Mouse (Mus musculus) ES-E14 (cell line): ENCODE results near the gene Alg9. TPM values are rescaled to one million over a fixed set of nuclear protein-coding genes. Genes with fewer than 3 reads are reported as not detected.

ENCODE experiments used
- DNase-seq: peaks from one replicate; pipeline ENCODE4 v3.0.0-alpha.2; 2013; ENCODE audit warnings: low read depth, low spot score
- H3K27ac ChIP-seq: 2 replicates; pipeline ENCODE4 v1.5.1; 2012; ENCODE audit warnings: low read depth, mild to moderate bottlenecking, low read length, moderate library complexity, mixed read lengths; ENCODE audit not compliant: poor library complexity, insufficient read depth, severe bottlenecking
- H3K36me3 ChIP-seq: 2 replicates; pipeline ENCODE4 v1.6.1; 2012; ENCODE audit warnings: mild to moderate bottlenecking, low read length, moderate library complexity, mixed read lengths; ENCODE audit not compliant: control insufficient read depth, poor library complexity, insufficient read depth, severe bottlenecking
- H3K4me1 ChIP-seq, 2 experiments: fragments of 150-350 bp in 1 of 2; sonication (generic) in 1 of 2; 2 replicates each; pipeline ENCODE4 v1.6.1; 2012; ENCODE audit warnings: low read length in 2 of 2, mild to moderate bottlenecking in 1 of 2, mixed read lengths in 1 of 2; ENCODE audit not compliant: control insufficient read depth in 2 of 2, insufficient read depth in 2 of 2, poor library complexity in 1 of 2
- H3K4me3 ChIP-seq, 2 experiments: fragments of 150-350 bp in 1 of 2; sonication (generic) in 1 of 2; 2 replicates each; pipeline ENCODE4 v1.5.1; 2012; ENCODE audit warnings: low read length in 2 of 2, low read depth in 1 of 2, mild to moderate bottlenecking in 1 of 2, mixed read lengths in 1 of 2; ENCODE audit not compliant: insufficient read depth in 1 of 2, poor library complexity in 1 of 2, severe bottlenecking in 1 of 2
- H3K9ac ChIP-seq: 2 replicates; pipeline ENCODE4 v1.6.1; 2012; ENCODE audit warnings: low read depth, mild to moderate bottlenecking, low read length, mixed read lengths; ENCODE audit not compliant: poor library complexity, insufficient read depth, severe bottlenecking
- H3K9me3 ChIP-seq: fragments of 150-350 bp; sonication (generic); 2 replicates; pipeline ENCODE4 v1.6.1; 2012; ENCODE audit warnings: low read depth, mild to moderate bottlenecking, low read length; ENCODE audit not compliant: control insufficient read depth, insufficient read depth
- CHD2 ChIP-seq: IDR thresholded peaks from 2 replicates; pipeline ENCODE4 v1.6.1; 2014; ENCODE audit warnings: mild to moderate bottlenecking, low read depth, low read length, inconsistent platforms
- HCFC1 ChIP-seq: IDR thresholded peaks from 2 replicates; pipeline ENCODE4 v1.6.1; 2012; ENCODE audit warnings: low read length, inconsistent platforms, borderline replicate concordance; ENCODE audit not compliant: insufficient read depth
- MAFK ChIP-seq: IDR thresholded peaks from 2 replicates; pipeline ENCODE4 v1.6.1; 2014; ENCODE audit warnings: mild to moderate bottlenecking, low read depth, low read length, inconsistent platforms; ENCODE audit not compliant: insufficient read depth
- ZC3H11A ChIP-seq: IDR thresholded peaks from 2 replicates; pipeline ENCODE4 v1.6.1; 2012; ENCODE audit warnings: low read depth, mild to moderate bottlenecking, inconsistent platforms, low read length, borderline replicate concordance
- ZNF384 ChIP-seq: IDR thresholded peaks from 2 replicates; pipeline ENCODE4 v1.6.1; 2012; ENCODE audit warnings: low read depth, low read length, inconsistent platforms
- in situ Hi-C, 2 experiments: fragments of 600-800 bp; cut with MboI; formaldehyde crosslinking; loops; one replicate each; pipeline ENCODE4 v1.15.1; 2025; ENCODE audit warnings: low sequenced_read_pairs in 2 of 2, inconsistent platforms in 1 of 2; ENCODE audit not compliant: unreplicated experiment in 2 of 2
- total RNA-seq: library from RNA; depleted of rRNA; stranded (reverse); fragments of 300-350 nt; gene quantifications from 2 replicates; pipeline ENCODE4 v1.2.3, GENCODE M21; 2012

Gene Alg9
- total RNA-seq, 1 experiment: 30.8 TPM

GRCm38 (mm10) chr9:50877431-50877830, 102.6 kb downstream of the Alg9 start:
- Histone ChIP-seq H3K27ac (no peak overlapping the region), H3K4me3 (no peak overlapping the region), H3K4me1 (no peaks in the 10 kb centered on the region), H3K9me3 (no peaks in the 10 kb centered on the region), H3K36me3 (peaks cover 46% of the 10 kb centered on the region), H3K9ac (no peak overlapping the region)
- DNase-seq: no peak
- TF ChIP-seq MAFK (no peak), ZC3H11A (no peak)
- in situ Hi-C loops: no loop called here

GRCm38 (mm10) chr9:50882183-50882582, 107.4 kb downstream of the Alg9 start:
- Histone ChIP-seq H3K36me3 (peaks cover 25% of the 10 kb centered on the region), H3K4me1 (peaks cover 0 to 6% of the 10 kb centered on the region in 2 experiments; a peak in 1 of 4 replicates)
- no peak for DNase-seq

GRCm38 (mm10) chr9:50884093-50884492, 109.3 kb downstream of the Alg9 start:
- Histone ChIP-seq H3K27ac (no peak overlapping the region; the same call in 1 of the 2 replicates), H3K4me1 (peaks cover 0 to 6% of the 10 kb centered on the region in 2 experiments; a peak in 1 of 4 replicates), H3K4me3 (no peak overlapping the region), H3K9ac (no peak overlapping the region), H3K36me3 (peaks cover 18% of the 10 kb centered on the region), H3K9me3 (no peaks in the 10 kb centered on the region)
- TF ChIP-seq HCFC1: no peak
- TF ChIP-seq MAFK: no peak
- no peak for TF ChIP-seq ZC3H11A
- no peak for TF ChIP-seq ZNF384
- no peak for TF ChIP-seq CHD2
- in situ Hi-C loops: no loop called here
- no peak for DNase-seq

More at GRCm38 (mm10) chr9:50882183-50882582, 107.4 kb downstream of the Alg9 start:
- in situ Hi-C loops: no loop called here
- Histone ChIP-seq H3K9ac (no peak overlapping the region), H3K4me3 (no peak overlapping the region), H3K9me3 (no peaks in the 10 kb centered on the region), H3K27ac (no peak overlapping the region)
- TF ChIP-seq ZNF384 (no peak), ZC3H11A (no peak), MAFK (no peak), HCFC1 (no peak), CHD2 (no peak)

- Histone ChIP-seq H3K4me1 (peaks cover 0 to 6% of the 10 kb centered on the region in 2 experiments; a peak in 1 of 4 replicates), H3K4me3 (no peak overlapping the region), H3K9ac (no peak overlapping the region), H3K27ac (no peak overlapping the region), H3K36me3 (peaks cover 12% of the 10 kb centered on the region), H3K9me3 (no peaks in the 10 kb centered on the region)
- TF ChIP-seq CHD2: no peak
- TF ChIP-seq HCFC1: no peak
- TF ChIP-seq ZNF384: no peak
- no peak for TF ChIP-seq MAFK
- TF ChIP-seq ZC3H11A: no peak
- in situ Hi-C loops: no loop called here
- DNase-seq: no peak
Measured at GRCm38 (mm10) chr9:50884741-50885599, 110.2 kb downstream of the Alg9 start.

GRCm38 (mm10) chr9:50885600-50885987, 110.8 kb downstream of the Alg9 start:
- DNase-seq: no peak

More at GRCm38 (mm10) chr9:50885600-50885987, 110.8 kb downstream of the Alg9 start:
- in situ Hi-C loops: no loop called here
- Histone ChIP-seq H3K4me1 (peaks cover 0 to 6% of the 10 kb centered on the region in 2 experiments; a peak in 1 of 4 replicates), H3K9me3 (no peaks in the 10 kb centered on the region), H3K9ac (no peak overlapping the region), H3K4me3 (no peak overlapping the region), H3K27ac (no peak overlapping the region), H3K36me3 (peaks cover 6% of the 10 kb centered on the region)
- no peak for TF ChIP-seq CHD2
- no peak for TF ChIP-seq ZNF384
- TF ChIP-seq HCFC1: no peak
